Mouse (Mus musculus): ENCODE measurements at regions not wholly inside any gene's neighbourhood (a gene's known extent, or its start where the extent isn't known, plus 50 kb on each side); places are given as distances from the start of the nearest gene placed in this dataset.

DNA sequence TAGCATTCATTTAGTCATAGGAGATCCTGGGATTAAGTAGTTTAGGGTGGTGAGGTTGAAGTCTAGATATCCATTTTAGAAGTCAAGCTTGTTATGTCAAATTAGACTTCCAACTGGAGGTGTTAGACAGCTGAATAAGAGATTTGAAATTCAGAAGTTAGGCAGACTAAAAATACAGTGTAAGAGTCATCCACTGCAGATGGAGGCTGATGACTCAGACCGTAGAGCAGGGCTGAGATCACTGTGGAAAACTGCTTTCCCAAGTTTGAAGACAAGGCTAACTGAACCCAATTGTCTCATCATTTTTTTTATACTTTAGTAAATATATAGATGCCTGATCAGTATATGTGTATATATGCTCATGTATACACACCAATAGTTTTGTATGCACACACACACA, 738.8 kb upstream of the Nrsn1 start:
- H3K27ac ChIP-seq (ENCODE audit: control insufficient read depth, insufficient read depth, low read depth, low read length): no peak overlapping the region
- H3K27me3 ChIP-seq (ENCODE audit: control insufficient read depth, insufficient read depth, low read length): no peaks in the 10 kb centered on the region
- H3K36me3 ChIP-seq (ENCODE audit: control insufficient read depth, insufficient read depth, low read length): no peaks in the 10 kb centered on the region
- H3K4me3 ChIP-seq (ENCODE audit: control insufficient read depth, low read depth, low read length): no peak overlapping the region
- no peaks in the 10 kb centered on the region for H3K4me1 ChIP-seq (ENCODE audit: control insufficient read depth, insufficient read depth, low read length)
- no peak for TF ChIP-seq POLR2A (IDR thresholded peaks at IDR 0.05; ENCODE audit: control insufficient read depth, low read depth, low read length)
- no peak for TF ChIP-seq CTCF (IDR thresholded peaks at IDR 0.05; ENCODE audit: control insufficient read depth, insufficient read depth, insufficient replicate concordance, low read depth, low read length)

DNA sequence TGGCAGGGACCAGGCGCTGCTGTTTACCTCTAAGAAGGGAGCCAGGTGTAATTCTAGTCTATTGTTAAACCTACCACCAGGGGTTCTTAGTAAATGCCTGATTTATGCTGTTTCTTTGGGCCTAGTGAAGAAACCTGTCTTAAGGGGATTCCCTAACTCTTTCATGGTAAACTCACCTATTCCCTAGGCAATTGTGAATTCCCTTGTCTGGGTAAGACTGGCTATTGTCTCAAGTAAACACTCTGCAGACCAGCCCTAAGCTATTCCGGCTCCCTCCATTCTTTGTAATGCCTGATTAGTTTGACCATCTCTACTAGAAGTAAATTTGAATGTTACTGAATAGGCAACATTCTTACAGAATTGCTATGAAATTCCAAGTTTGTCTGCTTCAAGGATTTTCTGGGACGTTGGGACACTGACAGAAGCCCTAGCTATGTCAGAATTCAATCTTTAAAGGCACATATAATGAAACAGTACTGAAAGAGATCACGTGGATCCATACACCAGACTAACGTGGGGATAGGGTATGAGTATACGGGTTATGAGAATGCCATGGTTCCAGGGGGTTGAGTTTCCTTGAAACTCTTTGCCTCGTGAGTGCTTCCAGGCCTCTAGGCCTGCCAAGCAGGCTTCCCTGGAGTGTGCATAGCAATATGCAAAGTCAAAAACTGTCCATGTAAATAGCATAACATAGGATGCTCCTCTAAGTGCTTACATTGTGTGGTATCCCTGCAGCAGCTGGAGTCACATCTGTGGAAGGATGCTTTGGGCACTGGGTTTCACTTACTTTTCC, 734.7 kb upstream of the Nrsn1 start:
- Histone ChIP-seq H3K4me3 (ENCODE audit: control insufficient read depth, low read depth, low read length) (no peak overlapping the region), H3K4me1 (ENCODE audit: control insufficient read depth, insufficient read depth, low read length) (no peaks in the 10 kb centered on the region), H3K36me3 (ENCODE audit: control insufficient read depth, insufficient read depth, low read length) (no peaks in the 10 kb centered on the region), H3K27ac (ENCODE audit: control insufficient read depth, insufficient read depth, low read depth, low read length) (no peak overlapping the region), H3K27me3 (ENCODE audit: control insufficient read depth, insufficient read depth, low read length) (no peaks in the 10 kb centered on the region)
- no peak for TF ChIP-seq CTCF (IDR thresholded peaks at IDR 0.05; ENCODE audit: control insufficient read depth, insufficient read depth, insufficient replicate concordance, low read depth, low read length)
- TF ChIP-seq POLR2A (IDR thresholded peaks at IDR 0.05; ENCODE audit: control insufficient read depth, low read depth, low read length): no peak

DNA sequence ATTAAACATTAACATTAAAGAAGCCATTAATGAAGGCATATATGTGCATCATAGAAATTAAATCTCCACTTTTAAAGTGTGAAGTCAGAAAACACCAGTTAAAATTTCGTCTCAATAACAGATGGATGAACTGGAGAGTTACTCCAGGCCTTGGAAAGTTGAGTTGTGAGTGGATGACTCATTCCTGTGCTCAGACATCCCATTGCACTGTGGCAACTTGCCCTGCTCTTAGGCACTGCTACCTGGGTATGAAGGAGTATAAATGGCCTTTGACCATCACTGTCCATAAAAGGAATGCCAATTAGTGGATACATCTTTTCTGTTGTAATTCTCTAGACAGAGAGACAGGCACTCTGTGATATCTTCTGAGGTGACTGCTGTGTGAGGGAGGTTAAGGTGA, 723.2 kb upstream of the Nrsn1 start:
- H3K27ac ChIP-seq (ENCODE audit: control insufficient read depth, insufficient read depth, low read depth, low read length): no peak overlapping the region
- no peak for TF ChIP-seq POLR2A (IDR thresholded peaks at IDR 0.05; ENCODE audit: control insufficient read depth, low read depth, low read length)
- no peak for TF ChIP-seq CTCF (IDR thresholded peaks at IDR 0.05; ENCODE audit: control insufficient read depth, insufficient read depth, insufficient replicate concordance, low read depth, low read length)
- no peaks in the 10 kb centered on the region for H3K27me3 ChIP-seq (ENCODE audit: control insufficient read depth, insufficient read depth, low read length)
- no peaks in the 10 kb centered on the region for H3K4me1 ChIP-seq (ENCODE audit: control insufficient read depth, insufficient read depth, low read length)
- peak overlapping the region; percentile 73 for H3K4me3 ChIP-seq (ENCODE audit: control insufficient read depth, low read depth, low read length)
- no peaks in the 10 kb centered on the region for H3K36me3 ChIP-seq (ENCODE audit: control insufficient read depth, insufficient read depth, low read length)

DNA sequence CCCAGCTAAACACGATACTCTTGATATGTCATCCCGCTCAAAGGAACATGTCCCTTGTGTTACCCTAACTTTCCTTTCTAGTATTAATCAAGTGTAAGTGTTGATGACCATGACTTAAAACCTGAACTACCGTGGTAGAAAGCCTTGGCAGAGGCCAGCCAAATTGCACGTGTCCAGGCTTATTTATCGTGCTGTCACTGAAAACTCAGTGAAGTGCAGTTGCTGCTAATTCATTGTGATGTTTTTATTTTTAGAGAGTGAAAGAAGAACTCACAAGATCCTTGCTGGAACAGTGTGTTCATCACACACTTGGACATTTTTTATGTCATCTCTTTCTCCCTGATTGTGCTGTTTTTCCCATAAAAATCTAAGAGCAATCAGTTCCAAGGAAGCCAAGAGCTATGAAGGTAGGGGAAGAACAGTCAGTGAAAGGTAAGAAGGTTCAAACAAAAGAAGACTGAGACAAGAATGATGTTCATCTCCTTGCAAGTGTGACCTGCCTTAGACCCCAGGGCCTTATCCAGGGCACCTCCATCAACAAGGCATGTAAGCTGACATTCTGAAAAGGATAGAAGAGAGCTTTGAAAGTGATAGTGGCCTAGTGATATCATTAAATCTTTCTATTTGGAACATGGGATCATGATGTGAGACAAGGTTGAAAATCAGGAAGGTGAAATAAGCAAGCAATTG, 718.9 kb upstream of the Nrsn1 start:
- Histone ChIP-seq H3K4me3 (ENCODE audit: control insufficient read depth, low read depth, low read length) (no peak overlapping the region), H3K4me1 (ENCODE audit: control insufficient read depth, insufficient read depth, low read length) (no peaks in the 10 kb centered on the region), H3K36me3 (ENCODE audit: control insufficient read depth, insufficient read depth, low read length) (no peaks in the 10 kb centered on the region), H3K27ac (ENCODE audit: control insufficient read depth, insufficient read depth, low read depth, low read length) (no peak overlapping the region), H3K27me3 (ENCODE audit: control insufficient read depth, insufficient read depth, low read length) (no peaks in the 10 kb centered on the region)
- TF ChIP-seq POLR2A (IDR thresholded peaks at IDR 0.05; ENCODE audit: control insufficient read depth, low read depth, low read length) (no peak), CTCF (IDR thresholded peaks at IDR 0.05; ENCODE audit: control insufficient read depth, insufficient read depth, insufficient replicate concordance, low read depth, low read length) (no peak)

DNA sequence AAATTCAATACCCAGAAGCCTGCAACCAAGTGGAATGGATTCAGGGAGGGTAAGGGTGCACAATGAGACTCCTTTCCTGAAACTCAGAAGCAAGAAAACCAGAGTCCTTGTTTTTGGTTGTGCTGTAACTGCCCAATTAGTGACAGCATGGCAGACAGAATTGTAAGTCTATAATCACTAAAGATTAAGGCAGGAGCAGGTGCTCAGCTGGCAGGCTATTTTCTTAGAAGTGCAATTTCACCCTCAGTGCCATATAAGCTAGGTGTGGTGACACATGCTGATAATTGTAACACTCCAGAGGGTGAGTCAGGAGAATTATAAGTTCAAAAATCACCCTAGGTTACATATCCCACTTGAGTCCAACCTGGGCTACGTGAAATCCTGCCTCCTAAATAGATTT, 714.2 kb upstream of the Nrsn1 start:
- Histone ChIP-seq H3K27ac (ENCODE audit: control insufficient read depth, insufficient read depth, low read depth, low read length) (no peak overlapping the region), H3K4me1 (ENCODE audit: control insufficient read depth, insufficient read depth, low read length) (no peaks in the 10 kb centered on the region), H3K27me3 (ENCODE audit: control insufficient read depth, insufficient read depth, low read length) (no peaks in the 10 kb centered on the region), H3K4me3 (ENCODE audit: control insufficient read depth, low read depth, low read length) (no peak overlapping the region), H3K36me3 (ENCODE audit: control insufficient read depth, insufficient read depth, low read length) (no peaks in the 10 kb centered on the region)
- TF ChIP-seq CTCF (IDR thresholded peaks at IDR 0.05; ENCODE audit: control insufficient read depth, insufficient read depth, insufficient replicate concordance, low read depth, low read length) (no peak), POLR2A (IDR thresholded peaks at IDR 0.05; ENCODE audit: control insufficient read depth, low read depth, low read length) (no peak)

DNA sequence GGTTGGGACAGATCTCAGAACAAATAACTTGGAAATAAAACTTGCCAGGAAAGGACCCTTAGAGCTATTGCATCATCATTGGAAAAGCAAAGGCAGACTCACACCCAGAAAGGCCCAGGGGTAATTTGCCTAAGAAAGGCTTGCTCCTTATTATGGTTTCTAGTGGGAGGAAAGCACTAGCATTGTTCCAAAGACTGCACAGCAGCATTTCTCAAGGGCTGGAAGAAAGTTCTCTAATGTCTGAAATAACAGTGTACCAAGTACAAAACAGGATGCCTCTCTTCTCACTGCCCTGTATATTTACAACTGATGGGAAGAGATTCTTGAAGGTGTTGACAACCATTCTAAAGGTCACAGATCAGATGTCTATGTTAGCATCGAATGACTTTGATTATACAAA, 713.4 kb upstream of the Nrsn1 start:
- H3K27ac ChIP-seq (ENCODE audit: control insufficient read depth, insufficient read depth, low read depth, low read length): no peak overlapping the region
- H3K4me3 ChIP-seq (ENCODE audit: control insufficient read depth, low read depth, low read length): no peak overlapping the region
- TF ChIP-seq POLR2A (IDR thresholded peaks at IDR 0.05; ENCODE audit: control insufficient read depth, low read depth, low read length) (no peak), CTCF (IDR thresholded peaks at IDR 0.05; ENCODE audit: control insufficient read depth, insufficient read depth, insufficient replicate concordance, low read depth, low read length) (no peak)
- no peaks in the 10 kb centered on the region for H3K36me3 ChIP-seq (ENCODE audit: control insufficient read depth, insufficient read depth, low read length)
- H3K4me1 ChIP-seq (ENCODE audit: control insufficient read depth, insufficient read depth, low read length): no peaks in the 10 kb centered on the region
- H3K27me3 ChIP-seq (ENCODE audit: control insufficient read depth, insufficient read depth, low read length): no peaks in the 10 kb centered on the region

DNA sequence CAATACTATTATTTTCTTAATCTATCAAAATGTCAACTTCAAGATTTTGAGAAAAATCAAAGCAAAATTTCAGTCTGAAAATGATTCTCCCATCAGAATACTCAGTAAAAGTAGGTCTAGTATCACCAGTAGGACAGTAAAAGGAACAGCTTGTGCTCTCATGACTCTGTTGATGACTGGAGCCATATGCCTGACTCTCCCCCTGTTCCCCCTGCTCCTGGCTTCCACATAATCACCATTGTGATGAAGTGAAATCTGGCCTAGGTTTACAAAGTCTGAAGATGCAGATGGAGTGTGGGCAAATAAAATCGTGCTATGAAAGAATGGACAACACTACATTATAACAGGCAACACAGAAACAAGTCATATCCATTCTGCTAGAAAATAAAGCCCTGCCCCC, 708.3 kb upstream of the Nrsn1 start:
- Histone ChIP-seq H3K27ac (ENCODE audit: control insufficient read depth, insufficient read depth, low read depth, low read length) (no peak overlapping the region), H3K4me3 (ENCODE audit: control insufficient read depth, low read depth, low read length) (no peak overlapping the region), H3K27me3 (ENCODE audit: control insufficient read depth, insufficient read depth, low read length) (no peaks in the 10 kb centered on the region), H3K4me1 (ENCODE audit: control insufficient read depth, insufficient read depth, low read length) (no peaks in the 10 kb centered on the region), H3K36me3 (ENCODE audit: control insufficient read depth, insufficient read depth, low read length) (no peaks in the 10 kb centered on the region)
- no peak for TF ChIP-seq POLR2A (IDR thresholded peaks at IDR 0.05; ENCODE audit: control insufficient read depth, low read depth, low read length)
- TF ChIP-seq CTCF (IDR thresholded peaks at IDR 0.05; ENCODE audit: control insufficient read depth, insufficient read depth, insufficient replicate concordance, low read depth, low read length): no peak
